Mouse (Mus musculus): Measurements from ENCODE around the gene Igsf23.

- TF ChIP-seq CTCF (IDR thresholded peaks at IDR 0.05; ENCODE audit: borderline replicate concordance, control insufficient read depth, extremely low read depth, insufficient read depth, low read length, poor library complexity) (no peak), POLR2A (IDR thresholded peaks at IDR 0.05; ENCODE audit: control insufficient read depth, extremely low read depth, insufficient read depth, low read length, poor library complexity) (no peak)
These were observed 13.2 kb downstream of the Igsf23 start for GRCm38 (mm10) chr7:19937229-19937821.

Data from thymus, adult 2 months (tissue).